In genomic region chr19:47485997-47486566, GRCm38 (mm10) we compare ENCODE assay signal across 11 mouse cellular contexts. TPM values are rescaled to one million over a fixed set of nuclear protein-coding genes. Genes with fewer than 3 reads are reported as not detected.
DNase-seq lines count a peak whose midpoint lies in the region; ATAC-seq and TF ChIP-seq lines count a peak whose summit lies in the region.
"Had no signal": no experiment of that assay in that cellular context is flagged by ENCODE, and none has a peak within 500 bp of the region (broad histone marks: within the 10 kb centered on the region; RNA-seq: fewer than 3 reads in every experiment).

No protein-coding gene starts in this region.

- intact Hi-C loops in gastrocnemius, postnatal 14 days (cut with DNase I; ENCODE audit: low total_unique reads), result no loop called here

- 31% methylated on average over 9 of the region's 9 CpGs for WGBS in spleen, adult 2 months
- 38% methylated on average over 9 of the region's 9 CpGs for WGBS in hindbrain, embryonic 15.5 days

- H3K4me2 ChIP-seq in hindbrain, embryonic 15.5 days, result peak overlapping the region; percentile 14; the same call in 1 of the 2 replicates

- no peaks in the 10 kb centered on the region for H3K36me3 ChIP-seq in spleen, adult 2 months (ENCODE audit: control insufficient read depth, insufficient read depth, low read length)
- no peaks in the 10 kb centered on the region for H3K36me3 ChIP-seq in hindbrain, embryonic 15.5 days

- no peak for TF ChIP-seq POLR2A in spleen, adult 2 months (IDR thresholded peaks at IDR 0.05; ENCODE audit: low read depth, low read length)

- no peak overlapping the region for H3K4me3 ChIP-seq in spleen, adult 2 months (ENCODE audit: extremely low read depth, insufficient read depth, insufficient read length)
- no peak overlapping the region for H3K4me3 ChIP-seq in hindbrain, embryonic 15.5 days

- peak overlapping the region; percentile 27; the same call in 1 of the 2 replicates for H3K27ac ChIP-seq in spleen, adult 2 months (ENCODE audit: insufficient read depth, low read length)
- H3K27ac ChIP-seq in hindbrain, embryonic 15.5 days (replicated peaks), result peak overlapping the region; percentile 46

- ATAC-seq in hindbrain, embryonic 15.5 days (ENCODE audit: low FRiP score, low read depth), result peak; percentile 51; the same call in 1 of the 2 replicates

- DNase-seq in gastrocnemius, postnatal 14 days, result peak; percentile 21
- DNase-seq in gastrocnemius, postnatal 25 days, result no peak
- no peak for DNase-seq in spleen, adult 2 months (ENCODE audit: low read depth in 1 of 2, low spot score in 2 of 2)
- DNase-seq in spleen, adult 12 weeks (ENCODE audit: low spot score), result no peak
- DNase-seq in neural tube, embryonic 10.5 days (ENCODE audit: extremely low spot score, low spot score), result no peak
- no peak for DNase-seq in frontal cortex, postnatal 36 days (ENCODE audit: low spot score in 2 of 2)
- no peak for DNase-seq in ovary, adult 18-20 months (ENCODE audit: low spot score)
- DNase-seq: adrenal gland, postnatal 14 days; lung, postnatal 4 days had no signal

- H3K9me3 ChIP-seq in hindbrain, embryonic 15.5 days, result no peaks in the 10 kb centered on the region

- H3K27me3 ChIP-seq in spleen, adult 2 months (ENCODE audit: control insufficient read depth, insufficient read depth, low read length), result no peaks in the 10 kb centered on the region
- H3K27me3 ChIP-seq in hindbrain, embryonic 15.5 days, result no peaks in the 10 kb centered on the region
- H3K27me3 ChIP-seq: CH12.LX had no signal

- H3K9ac ChIP-seq in hindbrain, embryonic 15.5 days, result no peak overlapping the region

- H3K4me1 ChIP-seq in spleen, adult 2 months (ENCODE audit: control insufficient read depth, insufficient read depth, insufficient read length), result no peaks in the 10 kb centered on the region
- H3K4me1 ChIP-seq in hindbrain, embryonic 15.5 days (replicated peaks), result peaks cover 13% of the 10 kb centered on the region

- TF ChIP-seq CTCF in spleen, adult 2 months (IDR thresholded peaks at IDR 0.05; ENCODE audit: extremely low read depth, insufficient read depth, insufficient read length, insufficient replicate concordance), result no peak

RNA-seq across cellular contexts. Expression of gene Sh3pxd2a, which starts 21.9 kb away (rescaled TPM):
- total RNA-seq in gastrocnemius, postnatal 14 days (2021), result 10 to 100 TPM; 50.6 to 58.9 TPM
- total RNA-seq in gastrocnemius, postnatal 25 days (2021), result 10 to 100 TPM; 37.8 to 46.3 TPM
- polyA plus RNA-seq in spleen, adult 2 months (2012; rRNA removed), result 12.1 and 13.1 TPM in 2 replicates
- polyA plus RNA-seq in hindbrain, embryonic 15.5 days (2015; fragmentation: Nextera tagmentation; extraction: Ambion mirVana), result 2.3 and 2.4 TPM in 2 replicates

RNA-seq across cellular contexts. Expression of gene Stn1, which starts 51.2 kb away (rescaled TPM):
- 10 to 100 TPM in 1 of 2 experiments, 1 to 10 TPM in 1; 6.8 to 11.2 TPM for total RNA-seq in gastrocnemius, postnatal 14 days (2021)
- total RNA-seq in gastrocnemius, postnatal 25 days (2021), result 1 to 10 TPM; 5.8 to 6.0 TPM
- polyA plus RNA-seq in spleen, adult 2 months (2012; rRNA removed), result 11.1 and 12.1 TPM in 2 replicates
- polyA plus RNA-seq in hindbrain, embryonic 15.5 days (2015; fragmentation: Nextera tagmentation; extraction: Ambion mirVana), result 29.5 and 31.4 TPM in 2 replicates
